22 mouse cellular contexts compared by ENCODE assay signal in genomic region chr5:143051851-143052250, GRCm38 (mm10).
DNase-seq lines count a peak whose midpoint lies in the region; ATAC-seq and TF ChIP-seq lines count a peak whose summit lies in the region.
"Had no signal": no experiment of that assay in that cellular context is flagged by ENCODE, and none has a peak within 500 bp of the region (broad histone marks: within the 10 kb centered on the region; RNA-seq: fewer than 3 reads in every experiment).

No protein-coding gene starts in this region.

- TF ChIP-seq POLR2A in MEL (IDR thresholded peaks at IDR 0.05; ENCODE audit: control insufficient read depth in 1 of 2, insufficient read depth in 1 of 2, low read depth in 1 of 2, low read length in 2 of 2, poor library complexity in 1 of 2) = no peak
- no peak for TF ChIP-seq POLR2A in olfactory bulb, adult 2 months (IDR thresholded peaks at IDR 0.05; ENCODE audit: insufficient read depth, low read depth, low read length)
- TF ChIP-seq POLR2A in thymus, adult 2 months (IDR thresholded peaks at IDR 0.05; ENCODE audit: control insufficient read depth, extremely low read depth, insufficient read depth, low read length, poor library complexity) = no peak

- TF ChIP-seq EP300 in MEL (IDR thresholded peaks at IDR 0.05; ENCODE audit: low read depth in 1 of 2, low read length in 2 of 2) = no peak
- no peak for TF ChIP-seq EP300 in liver, embryonic 14.5 days (IDR thresholded peaks at IDR 0.05; ENCODE audit: low read depth)

- no peak for ATAC-seq in liver, embryonic 14.5 days (ENCODE audit: insufficient read depth)
- no peak for ATAC-seq in hindbrain, embryonic 11.5 days (ENCODE audit: low FRiP score)
- ATAC-seq: Patski had no signal

- no peak for TF ChIP-seq CTCF in layer of hippocampus, adult 2 months (conservative IDR thresholded peaks at IDR 0.05)
- TF ChIP-seq CTCF in MEL (IDR thresholded peaks at IDR 0.05 in 2 of 3, conservative IDR thresholded peaks at IDR 0.05 in 1 of 3; ENCODE audit: control insufficient read depth in 1 of 3, insufficient read depth in 1 of 3, low read depth in 2 of 3, low read length in 3 of 3, poor library complexity in 1 of 3, severe bottlenecking in 1 of 3) = no peak
- TF ChIP-seq CTCF in liver, embryonic 14.5 days (IDR thresholded peaks at IDR 0.05; ENCODE audit: low read depth) = no peak
- no peak for TF ChIP-seq CTCF in olfactory bulb, adult 2 months (IDR thresholded peaks at IDR 0.05; ENCODE audit: insufficient read depth, low read depth, low read length)
- no peak for TF ChIP-seq CTCF in thymus, adult 2 months (IDR thresholded peaks at IDR 0.05; ENCODE audit: borderline replicate concordance, control insufficient read depth, extremely low read depth, insufficient read depth, low read length, poor library complexity)

- H3K79me2 ChIP-seq in MEL (ENCODE audit: control insufficient read depth, insufficient read depth, low read length, poor library complexity) = no peaks in the 10 kb centered on the region

- no peaks in the 10 kb centered on the region for H3K27me3 ChIP-seq in MEL (ENCODE audit: control insufficient read depth in 1 of 2, insufficient read depth in 2 of 2, low read length in 2 of 2)
- H3K27me3 ChIP-seq in liver, embryonic 14.5 days (ENCODE audit: control insufficient read depth, insufficient read depth, low read length) = no peaks in the 10 kb centered on the region
- no peaks in the 10 kb centered on the region for H3K27me3 ChIP-seq in hindbrain, embryonic 11.5 days (ENCODE audit: control insufficient read depth, insufficient read depth, low read length)
- H3K27me3 ChIP-seq in thymus, adult 2 months (ENCODE audit: control insufficient read depth, insufficient read depth, low read length) = no peaks in the 10 kb centered on the region
- H3K27me3 ChIP-seq: hindbrain, embryonic 15.5 days; limb, embryonic 13.5 days; neural tube, embryonic 13.5 days; Patski had no signal

- H3K27ac ChIP-seq in layer of hippocampus, adult 2 months = peak overlapping the region; percentile 84; the same call in 1 of the 2 replicates
- H3K27ac ChIP-seq in MEL (ENCODE audit: control insufficient read depth, low read depth, low read length) = peak overlapping the region; percentile 93
- H3K27ac ChIP-seq in liver, embryonic 14.5 days = peak overlapping the region; percentile 96
- 0 out of 2 replicates have a peak overlapping the region, but pooled peaks have one; percentile 7 for H3K27ac ChIP-seq in olfactory bulb, adult 2 months (ENCODE audit: insufficient read depth, low read depth, low read length)
- no peak overlapping the region for H3K27ac ChIP-seq in hindbrain, embryonic 11.5 days (ENCODE audit: low read depth, low read length)
- H3K27ac ChIP-seq in thymus, adult 2 months (ENCODE audit: control insufficient read depth, insufficient read depth, low read length) = no peak overlapping the region
- H3K27ac ChIP-seq: hindbrain, embryonic 15.5 days; limb, embryonic 13.5 days; neural tube, embryonic 13.5 days had no signal

- no peak for DNase-seq in layer of hippocampus, adult 2 months (ENCODE audit: low spot score in 2 of 2)
- DNase-seq in layer of hippocampus, adult 9-11 months = no peak
- DNase-seq in MEL (ENCODE audit: low read depth, low spot score) = no peak
- DNase-seq in liver, embryonic 14.5 days (ENCODE audit: low read depth in 3 of 3, low spot score in 3 of 3) = no peak
- no peak for DNase-seq in hindbrain, embryonic 11.5 days (ENCODE audit: low spot score)
- DNase-seq in thymus, adult 2 months = no peak
- DNase-seq: adrenal gland, adult 2 months; cerebellum, adult 11-12 months; cerebellum, postnatal 10 days; gastrocnemius, postnatal 25 days; heart, postnatal 14 days; kidney, adult 8-10 months; kidney, postnatal 14 days; layer of hippocampus, postnatal 36 days; lung, embryonic 14.5 days; midbrain, embryonic 14.5 days; thymus, adult 18-20 months had no signal

- no peak overlapping the region for H3K9ac ChIP-seq in MEL (ENCODE audit: control insufficient read depth, low read depth, low read length, poor library complexity, severe bottlenecking)
- peak overlapping the region; percentile 60 for H3K9ac ChIP-seq in liver, embryonic 14.5 days (replicated peaks)
- H3K9ac ChIP-seq in hindbrain, embryonic 11.5 days (ENCODE audit: low read depth, low read length) = no peak overlapping the region
- H3K9ac ChIP-seq: hindbrain, embryonic 15.5 days; limb, embryonic 13.5 days; lung, embryonic 14.5 days; neural tube, embryonic 13.5 days had no signal

- H3K4me3 ChIP-seq in layer of hippocampus, adult 2 months = no peak overlapping the region
- no peak overlapping the region for H3K4me3 ChIP-seq in MEL (ENCODE audit: control insufficient read depth in 1 of 2, insufficient read depth in 1 of 2, low read depth in 2 of 2, low read length in 2 of 2)
- no peak overlapping the region for H3K4me3 ChIP-seq in liver, embryonic 14.5 days (ENCODE audit: insufficient read depth in 1 of 2, low read depth in 2 of 2, low read length in 2 of 2)
- no peak overlapping the region for H3K4me3 ChIP-seq in olfactory bulb, adult 2 months (ENCODE audit: insufficient read depth, low read depth, low read length)
- no peak overlapping the region for H3K4me3 ChIP-seq in hindbrain, embryonic 11.5 days (ENCODE audit: low read depth, low read length)
- no peak overlapping the region for H3K4me3 ChIP-seq in thymus, adult 2 months (ENCODE audit: control insufficient read depth, insufficient read depth, low read length)
- H3K4me3 ChIP-seq: hindbrain, embryonic 15.5 days; limb, embryonic 13.5 days; neural tube, embryonic 13.5 days had no signal

- WGBS in liver, embryonic 14.5 days (ENCODE audit: insufficient replicate concordance) = 55% methylated on average over 6 of the region's 6 CpGs
- 70% methylated on average over 6 of the region's 6 CpGs for WGBS in olfactory bulb, adult 2 months
- 80% methylated on average over 6 of the region's 6 CpGs for WGBS in hindbrain, embryonic 11.5 days
- WGBS in thymus, adult 2 months = 91% methylated on average over 6 of the region's 6 CpGs

- TF ChIP-seq RAD21 in MEL (IDR thresholded peaks at IDR 0.05; ENCODE audit: low read depth, low read length) = no peak

- peaks cover 32 to 46% of the 10 kb centered on the region in 2 experiments for H3K4me1 ChIP-seq in MEL (ENCODE audit: control insufficient read depth in 1 of 2, insufficient read depth in 2 of 2, low read length in 2 of 2)
- peaks cover 76 to 88% of the 10 kb centered on the region in 2 experiments for H3K4me1 ChIP-seq in liver, embryonic 14.5 days (replicated peaks; ENCODE audit: control insufficient read depth in 2 of 2, insufficient read depth in 2 of 2, low read length in 1 of 2)
- H3K4me1 ChIP-seq in olfactory bulb, adult 2 months (ENCODE audit: control insufficient read depth, insufficient read depth, low read length) = peaks cover 20% of the 10 kb centered on the region
- no peaks in the 10 kb centered on the region for H3K4me1 ChIP-seq in hindbrain, embryonic 11.5 days (replicated peaks; ENCODE audit: control insufficient read depth, insufficient read depth, low read length)
- no peaks in the 10 kb centered on the region for H3K4me1 ChIP-seq in thymus, adult 2 months (replicated peaks; ENCODE audit: control insufficient read depth, insufficient read depth, low read length)

- peaks cover 4 to 52% of the 10 kb centered on the region in 2 experiments; a peak in 3 of 4 replicates for H3K36me3 ChIP-seq in MEL (ENCODE audit: control insufficient read depth in 1 of 2, insufficient read depth in 2 of 2, low read length in 2 of 2)
- peaks cover 2% of the 10 kb centered on the region for H3K36me3 ChIP-seq in liver, embryonic 14.5 days (replicated peaks; ENCODE audit: control insufficient read depth, insufficient read depth, low read depth)
- no peaks in the 10 kb centered on the region; the same call in 1 of the 2 replicates for H3K36me3 ChIP-seq in hindbrain, embryonic 11.5 days (ENCODE audit: control insufficient read depth, insufficient read depth, low read length)
- H3K36me3 ChIP-seq in thymus, adult 2 months (ENCODE audit: control insufficient read depth, insufficient read depth, low read length) = no peaks in the 10 kb centered on the region
- H3K36me3 ChIP-seq: hindbrain, embryonic 15.5 days; neural tube, embryonic 13.5 days had no signal

- H3K9me3 ChIP-seq in MEL (replicated peaks; ENCODE audit: insufficient read depth, low read length) = no peaks in the 10 kb centered on the region
- H3K9me3 ChIP-seq in liver, embryonic 14.5 days (ENCODE audit: control insufficient read depth, low read length) = no peaks in the 10 kb centered on the region
- H3K9me3 ChIP-seq in hindbrain, embryonic 11.5 days (ENCODE audit: control insufficient read depth, low read length) = no peaks in the 10 kb centered on the region
- H3K9me3 ChIP-seq: hindbrain, embryonic 15.5 days; limb, embryonic 13.5 days; neural tube, embryonic 13.5 days had no signal

- H3K4me2 ChIP-seq in liver, embryonic 14.5 days (ENCODE audit: low read depth) = peak overlapping the region; percentile 65
- no peak overlapping the region for H3K4me2 ChIP-seq in hindbrain, embryonic 11.5 days (replicated peaks; ENCODE audit: low read depth, low read length)
- H3K4me2 ChIP-seq: hindbrain, embryonic 15.5 days; limb, embryonic 13.5 days; lung, embryonic 14.5 days; neural tube, embryonic 13.5 days had no signal

TF ChIP-seq in MEL, 35 proteins besides CTCF, POLR2A, EP300 and RAD21:
- no peak for TF ChIP-seq MXI1 (IDR thresholded peaks at IDR 0.05; ENCODE audit: low read depth, low read length)

Comparison
In these comparisons a context has a peak if more than half of its experiments do, and no peak if none do; other contexts are left out.
1. H3K27ac ChIP-seq: peak in layer of hippocampus, adult 2 months (single experiment), MEL (single experiment), liver, embryonic 14.5 days (single experiment) and olfactory bulb, adult 2 months (single experiment); none in hindbrain, embryonic 11.5 days (single experiment) and thymus, adult 2 months (single experiment).